Mouse (Mus musculus): Measurements from ENCODE around the gene Casp2. TPM values are rescaled to one million over a fixed set of nuclear protein-coding genes. Genes with fewer than 3 reads are reported as not detected.

Gene Casp2
- polyA plus RNA-seq (2017; shearing (Covaris generic)): 32.3 TPM

DNA sequence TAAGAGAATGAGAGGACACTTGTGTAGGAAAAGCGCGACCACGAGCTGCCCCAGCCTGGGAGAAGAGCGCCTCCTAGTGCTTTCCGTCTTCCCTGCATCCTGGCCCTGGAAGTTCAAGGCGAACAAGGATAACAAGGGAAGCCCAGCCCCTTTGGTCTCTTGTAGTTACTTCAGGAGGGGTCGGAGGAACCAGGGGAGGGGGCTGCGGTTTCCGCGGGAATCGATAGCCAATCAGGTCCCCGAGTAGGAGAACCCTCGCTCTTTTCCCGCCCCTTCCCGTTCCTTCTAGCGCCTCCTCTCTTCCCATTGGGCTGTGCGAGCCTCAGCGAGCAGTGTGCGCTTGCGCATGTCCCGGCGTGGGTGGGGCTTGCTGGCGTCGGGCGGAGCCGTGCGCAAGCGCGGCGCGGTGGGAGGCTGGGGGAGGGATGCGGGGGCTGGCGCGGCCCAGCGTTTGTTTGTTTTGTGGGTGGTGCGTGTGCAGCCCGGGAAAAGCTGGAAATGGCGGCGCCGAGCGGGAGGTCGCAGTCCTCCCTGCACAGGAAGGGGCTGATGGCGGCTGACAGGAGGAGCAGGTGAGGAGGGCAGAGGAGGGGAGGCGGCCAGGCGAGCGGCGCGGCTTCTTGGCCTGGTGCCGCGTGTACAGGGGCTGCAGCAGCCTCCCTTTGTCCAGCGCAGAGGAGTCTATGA is at the start of gene Casp2:
TSS of gene Casp2 (plus strand) at position 360 of the 687 bp plus-strand sequence.

DNA sequence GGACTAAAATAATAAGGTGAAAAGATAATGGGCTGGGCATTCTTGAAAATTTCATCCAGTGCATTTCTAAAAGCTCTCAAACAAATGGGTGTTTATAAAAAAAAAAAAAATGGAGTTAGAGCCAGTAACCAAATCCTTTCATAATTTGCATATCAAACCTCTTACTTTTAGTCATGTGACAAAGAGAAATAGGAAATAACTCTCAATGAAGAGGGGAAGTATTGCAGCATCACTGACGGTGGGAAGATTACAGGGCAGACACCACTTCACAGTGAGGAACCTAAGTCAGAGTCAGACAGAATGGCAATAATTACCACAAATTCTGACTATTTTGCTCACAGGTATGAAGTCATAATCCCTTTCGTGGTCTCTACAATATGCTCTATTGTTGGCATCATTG is 49.8 kb upstream of the Casp2 start, which contains the start of gene Tas2r144:
TSS of gene Tas2r144 (plus strand) at position 301 of the 400 bp plus-strand sequence.

DNA sequence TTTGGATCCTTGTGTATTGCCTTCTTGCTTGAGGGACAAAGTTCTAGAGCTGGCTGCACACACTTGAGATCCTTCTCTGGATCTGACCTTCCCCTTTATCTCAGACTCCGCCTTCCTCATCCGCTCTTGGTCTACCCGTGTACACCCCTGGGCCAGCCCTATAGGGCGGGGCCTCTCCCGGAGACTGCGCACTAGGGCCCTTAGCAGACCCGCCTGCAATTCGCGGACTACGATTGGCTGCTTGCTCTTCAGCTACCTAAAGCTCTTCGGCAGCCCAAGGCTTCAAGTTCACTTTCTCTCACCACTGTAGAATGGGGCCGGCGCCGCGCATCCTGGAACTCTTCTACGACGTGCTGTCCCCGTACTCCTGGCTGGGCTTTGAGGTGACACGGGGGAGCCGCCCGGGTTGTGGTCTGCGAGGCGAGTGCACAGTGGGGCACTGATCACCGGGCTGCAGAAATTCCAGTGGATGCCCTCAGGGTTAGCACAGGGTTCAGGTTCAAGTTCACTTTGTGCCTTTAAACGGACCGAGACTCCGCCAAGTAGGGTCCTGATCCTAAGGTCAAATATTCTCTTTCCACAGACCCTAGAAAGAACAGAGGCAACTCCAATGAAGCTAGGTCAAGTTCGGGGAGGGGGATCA is 19.0 kb upstream of the Casp2 start, which contains the start of gene Gstk1:
TSS of gene Gstk1 (plus strand) at position 225 of the 643 bp plus-strand sequence.

DNA sequence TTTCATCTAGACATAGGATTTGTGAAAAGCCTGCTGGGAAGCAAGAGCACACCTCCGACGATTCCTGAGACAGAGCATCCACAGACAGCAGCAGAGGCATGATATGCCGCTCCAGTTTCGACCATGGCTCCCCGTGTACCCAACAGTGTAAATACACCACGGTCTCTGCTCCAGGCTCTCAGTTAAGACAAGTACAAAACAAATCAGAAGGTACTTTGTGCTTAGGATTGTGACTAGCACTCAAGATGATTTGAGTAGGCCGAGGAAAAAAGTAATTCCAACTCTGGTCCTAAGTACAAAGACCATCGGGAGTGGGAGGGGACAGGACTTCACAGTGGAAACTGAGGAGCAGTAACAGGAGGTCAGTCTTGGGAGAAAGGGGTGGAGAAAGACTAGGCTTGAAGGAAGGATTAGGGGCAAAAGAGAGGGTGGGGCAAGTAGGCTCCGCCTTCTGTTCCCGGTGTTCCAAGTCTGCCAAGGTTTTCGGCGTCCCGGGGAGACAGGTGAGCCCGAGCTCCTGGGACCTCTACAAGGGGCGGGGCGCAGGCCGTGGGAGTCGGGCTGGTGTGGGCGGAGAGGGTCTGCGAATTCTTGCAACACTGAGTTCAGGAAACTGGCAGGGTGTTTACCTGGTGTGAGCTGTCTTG is 3.1 kb upstream of the Casp2 start, which contains the start of gene Tmem139:
TSS of gene Tmem139 (plus strand) at position 447 of the 647 bp plus-strand sequence.

DNA sequence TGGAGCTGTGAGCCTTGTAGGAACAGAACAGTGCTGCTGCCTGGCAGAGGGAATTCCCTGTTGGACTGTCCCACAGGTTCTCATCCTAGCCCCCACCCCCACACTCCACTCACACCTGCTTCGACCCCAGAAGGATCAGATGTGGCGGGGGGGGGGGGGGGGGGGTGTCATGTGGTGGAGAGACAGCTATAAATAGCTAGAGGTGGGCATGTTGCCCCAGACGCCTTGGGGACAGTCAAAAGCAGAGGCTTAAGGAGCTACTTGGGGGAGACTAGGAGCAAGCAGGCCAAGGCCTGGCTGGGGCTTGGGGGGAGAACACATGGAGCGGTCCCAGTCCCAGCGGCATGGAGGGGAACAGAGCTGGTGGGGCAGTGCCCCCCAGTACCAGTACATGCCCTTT is 21.7 kb downstream of the Casp2 start, which contains the start of gene Clcn1:
TSS of gene Clcn1 (plus strand) at position 238 of the 400 bp plus-strand sequence.

DNA sequence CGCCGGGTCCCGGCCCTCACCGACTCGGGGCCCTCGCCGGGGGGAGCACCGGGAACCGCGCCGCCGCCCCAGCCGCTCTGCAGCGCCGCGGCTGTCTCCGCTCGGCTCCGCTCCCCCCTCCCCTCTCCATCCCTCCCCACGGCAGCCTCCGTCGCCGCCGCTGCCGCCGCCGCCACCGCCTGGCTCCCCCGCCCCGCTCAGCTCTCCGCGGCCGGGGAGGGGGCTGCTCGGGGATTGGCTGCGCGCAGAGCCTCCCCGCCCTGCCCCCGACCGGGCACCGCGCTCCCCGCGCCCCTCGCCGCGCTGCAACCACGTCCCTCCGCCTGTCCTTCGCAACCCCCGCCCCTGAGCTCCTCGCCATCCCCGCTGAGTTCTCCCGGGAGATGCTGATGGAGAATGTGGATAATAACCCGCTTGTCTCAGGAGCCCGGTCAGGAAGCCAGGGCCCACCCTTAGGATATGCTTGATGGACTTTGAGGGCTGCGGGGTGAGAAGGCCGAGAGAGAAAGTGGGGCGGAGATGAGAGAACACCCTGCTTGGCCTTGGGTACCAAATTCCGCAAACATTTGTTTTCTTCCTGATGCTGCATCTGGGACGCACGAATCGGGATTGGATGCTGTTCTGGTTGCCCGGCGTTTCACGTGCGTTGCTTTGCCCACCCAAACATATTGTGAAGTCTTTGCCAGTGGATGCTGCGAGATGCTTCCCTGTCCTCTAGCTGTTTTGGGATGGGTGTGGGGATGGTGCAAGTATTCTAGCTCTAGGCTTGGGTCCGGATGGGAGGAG is 59.9 kb downstream of the Casp2 start, which contains the start of gene Fam131b:
TSS of gene Fam131b (minus strand) at position 162 of the 786 bp plus-strand sequence.

Other genes with a start within 250 kb of the Casp2 start
- gene Sva, start 226.6 kb upstream of the Casp2 start, polyA plus RNA-seq (2017; shearing (Covaris generic)): not detected
- not detected for gene Tas2r139, start 124.0 kb upstream of the Casp2 start, polyA plus RNA-seq (2017; shearing (Covaris generic))
- gene Tas2r144, start 49.7 kb upstream of the Casp2 start, polyA plus RNA-seq (2017; shearing (Covaris generic)): not detected
- gene Gstk1, start 19.1 kb upstream of the Casp2 start, polyA plus RNA-seq (2017; shearing (Covaris generic)): 7.0 TPM
- gene Tmem139, start 3.0 kb upstream of the Casp2 start, polyA plus RNA-seq (2017; shearing (Covaris generic)): not detected
- gene Clcn1, start 21.7 kb downstream of the Casp2 start, polyA plus RNA-seq (2017; shearing (Covaris generic)): not detected
- not detected for gene Fam131b, start 59.7 kb downstream of the Casp2 start, polyA plus RNA-seq (2017; shearing (Covaris generic))
- 136 TPM for gene Zyx, start 84.6 kb downstream of the Casp2 start, polyA plus RNA-seq (2017; shearing (Covaris generic))
- 0.30 TPM for gene Epha1, start 108.3 kb downstream of the Casp2 start, polyA plus RNA-seq (2017; shearing (Covaris generic))
- not detected for gene Tas2r143, start 135.3 kb downstream of the Casp2 start, polyA plus RNA-seq (2017; shearing (Covaris generic))
- gene Tas2r135, start 140.4 kb downstream of the Casp2 start, polyA plus RNA-seq (2017; shearing (Covaris generic)): not detected
- gene Tas2r126, start 169.6 kb downstream of the Casp2 start, polyA plus RNA-seq (2017; shearing (Covaris generic)): not detected
- gene Olfr458, start 200.2 kb downstream of the Casp2 start, polyA plus RNA-seq (2017; shearing (Covaris generic)): not detected
- 0.22 TPM for gene Olfr457, start 211.3 kb downstream of the Casp2 start, polyA plus RNA-seq (2017; shearing (Covaris generic))
- not detected for gene Olfr456, start 222.2 kb downstream of the Casp2 start, polyA plus RNA-seq (2017; shearing (Covaris generic))

All from effector memory CD4-positive, alpha-beta T cell, adult 5 months (primary cell).